Mouse (Mus musculus) MEL-GATA-1-ER (cell line): ENCODE measurements around the gene Lypd4.

ENCODE experiments used
- DNase-seq: peaks from one replicate; pipeline ENCODE4 v3.0.0-alpha.2; 2012; ENCODE audit warnings: low read depth; ENCODE audit errors: extremely low read depth

Lypd4 gene

DNA sequence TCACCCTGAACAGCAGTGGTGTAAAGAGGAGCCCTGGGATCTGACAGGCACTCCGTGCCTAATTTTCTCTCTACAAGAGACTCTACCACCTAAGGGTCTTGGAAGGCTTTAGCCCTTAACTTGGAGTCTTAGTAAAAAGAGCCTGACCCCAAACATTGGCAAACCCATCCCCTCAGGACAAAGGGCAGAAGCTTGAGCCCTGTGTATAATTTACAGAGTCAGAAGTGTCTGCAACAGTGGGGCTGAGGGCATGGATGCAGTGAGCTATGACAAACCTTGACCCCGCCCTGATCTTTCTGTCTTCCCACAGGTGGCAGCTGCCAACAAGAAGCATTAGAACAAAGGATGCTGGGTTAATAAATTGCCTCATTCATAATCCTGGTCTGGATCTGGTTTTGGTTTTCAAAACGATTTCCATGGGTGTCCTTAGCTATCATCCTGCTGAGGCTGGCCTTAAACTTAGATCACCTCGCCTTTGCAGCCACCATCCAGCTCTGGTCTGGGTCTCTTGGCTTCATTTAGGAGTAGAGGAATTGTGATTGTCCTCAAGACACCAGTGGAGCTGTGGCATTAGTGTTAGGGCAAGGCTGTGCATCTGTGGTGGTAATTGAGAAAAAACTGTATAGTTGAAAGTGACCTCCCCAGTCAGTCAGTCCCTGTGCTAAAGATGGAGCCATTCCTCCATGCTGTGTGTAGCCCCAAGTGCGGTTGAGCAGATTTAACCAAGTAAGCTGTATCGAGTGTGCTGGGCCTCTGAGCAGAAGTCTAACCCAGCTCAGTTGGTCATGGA, 19.9 kb upstream of the Lypd4 start:
- DNase-seq: no peak

DNA sequence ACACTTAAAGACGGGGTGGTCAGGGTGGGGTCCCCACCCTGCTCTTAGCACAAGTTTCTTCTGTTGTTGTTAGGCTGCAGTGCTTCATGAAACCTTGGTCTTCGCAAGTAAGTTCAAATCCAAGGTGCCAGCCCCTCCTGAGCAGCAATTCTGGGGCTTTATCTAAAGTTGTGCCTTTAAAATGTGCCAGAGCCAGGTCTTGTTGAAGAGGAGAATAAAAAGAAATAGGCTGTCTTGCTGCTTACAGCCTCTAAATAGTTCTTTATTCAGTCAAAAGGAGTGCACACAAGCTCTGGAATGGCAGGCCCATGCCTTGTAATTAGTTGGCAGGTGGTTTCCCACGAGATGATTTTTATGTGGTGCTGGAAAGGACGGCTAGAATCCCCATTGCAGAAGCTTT, 17.4 kb upstream of the Lypd4 start:
- no peak for DNase-seq

- no peak for DNase-seq
Observed at GRCm38 (mm10) chr7:24886308-24886633, 16.5 kb upstream of the Lypd4 start.

GRCm38 (mm10) chr7:24885468-24886307, 15.9 kb upstream of the Lypd4 start:
- no peak for DNase-seq

- DNase-seq: no peak
Observed at GRCm38 (mm10) chr7:24884693-24885291, 15.1 kb upstream of the Lypd4 start.

- peak; percentile 99 for DNase-seq
Observed at GRCm38 (mm10) chr7:24883896-24884692, 14.4 kb upstream of the Lypd4 start, which contains the start of gene Rps19. Gene Rps19 (plus strand): TSS chr7:24884371.

DNA sequence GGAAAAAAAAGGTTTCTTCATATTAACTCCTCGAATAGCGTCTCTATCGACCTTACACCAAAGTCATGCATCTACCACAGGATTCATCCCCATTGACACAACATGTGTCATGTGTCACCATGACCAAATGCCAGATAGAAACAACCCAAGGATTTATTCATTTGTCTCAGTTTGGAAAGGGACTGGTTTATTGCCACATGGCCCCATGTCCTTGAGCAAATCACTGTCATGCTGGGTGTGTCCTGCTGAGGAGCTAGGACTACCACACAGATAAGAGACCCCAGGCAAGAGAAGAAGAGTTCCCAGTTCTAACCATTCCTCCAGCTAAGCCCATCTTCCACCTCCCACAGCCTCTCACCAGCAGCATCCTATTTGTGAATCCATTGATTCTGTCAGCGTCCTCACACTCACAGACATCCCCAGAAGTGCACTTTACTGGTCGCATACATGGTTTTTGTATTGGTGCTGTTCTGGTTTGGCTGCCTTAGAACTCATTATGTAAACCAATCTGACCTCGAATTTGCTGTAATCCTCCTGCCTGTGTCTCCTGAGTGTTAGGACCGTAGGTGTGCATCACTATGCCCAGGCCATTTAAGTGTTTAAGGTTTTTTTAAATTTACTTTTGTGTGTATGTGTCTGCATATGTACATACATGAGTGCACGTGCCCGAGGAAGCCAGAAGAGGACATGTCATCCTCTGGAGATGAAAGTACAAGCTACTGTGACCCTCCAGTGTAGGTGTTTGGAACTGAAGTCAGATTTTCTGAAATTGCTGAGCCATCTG, 12.9 kb upstream of the Lypd4 start:
- no peak for DNase-seq

DNA sequence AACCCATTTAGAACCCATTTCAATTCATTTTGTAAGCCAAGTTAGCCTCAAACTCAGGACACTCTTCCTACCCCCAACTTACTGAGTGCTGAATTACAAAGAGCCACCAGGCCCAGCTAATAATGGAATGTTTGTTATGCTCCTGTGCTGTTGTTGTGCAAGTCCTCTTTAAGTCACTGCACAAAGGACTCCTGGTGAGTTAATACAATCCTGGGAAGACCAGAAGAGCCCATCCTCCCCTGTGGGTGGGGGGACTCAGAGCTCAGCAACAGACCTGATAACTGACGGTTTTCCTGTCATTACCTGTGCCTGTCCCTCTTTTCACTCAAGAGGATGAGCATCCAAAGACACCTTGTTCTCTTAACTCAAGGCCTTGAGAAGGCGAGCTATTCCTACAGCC, 9.9 kb upstream of the Lypd4 start:
- DNase-seq: no peak

DNA sequence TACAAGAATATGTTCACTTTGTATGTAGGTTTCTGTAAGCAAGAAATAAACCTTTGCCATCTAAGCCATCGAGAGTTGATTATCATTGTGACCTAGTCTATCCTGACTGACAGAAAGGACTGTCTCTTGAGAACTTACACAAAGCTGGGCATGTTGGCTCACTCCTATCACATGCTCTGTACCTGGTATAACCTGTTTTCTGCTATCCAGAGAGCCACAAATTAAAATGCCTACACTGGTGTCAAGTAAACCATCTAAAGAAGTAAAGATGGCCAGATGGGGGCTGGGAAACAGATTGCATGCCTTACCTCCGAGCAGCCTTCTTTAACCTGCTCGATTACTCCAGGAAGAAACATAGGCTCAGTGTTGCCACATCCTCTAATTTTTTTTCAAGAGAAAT, 7.8 kb upstream of the Lypd4 start:
- DNase-seq: no peak

DNA sequence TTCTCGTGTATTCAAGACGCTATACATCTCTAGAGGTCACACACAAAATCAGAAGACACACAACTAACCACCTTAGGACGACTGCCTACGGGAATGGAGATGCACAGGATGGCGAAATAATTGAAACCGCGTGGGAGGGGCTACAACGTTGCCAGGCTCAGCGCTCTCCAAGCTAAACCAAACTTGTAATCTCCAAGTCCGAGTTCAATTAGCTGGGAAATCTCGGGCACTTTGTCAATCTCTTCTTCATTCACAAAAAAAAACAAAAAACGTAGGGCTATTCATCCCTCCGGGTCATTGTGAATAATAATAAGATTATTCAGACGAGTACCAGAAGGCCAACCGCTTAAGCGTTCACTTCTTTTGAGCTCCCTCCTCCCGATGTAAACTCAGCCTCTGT, 661 bp downstream of the Lypd4 start:
- no peak for DNase-seq

- DNase-seq: no peak
Observed at GRCm38 (mm10) chr7:24864156-24864555, 5.6 kb downstream of the Lypd4 start.

GRCm38 (mm10) chr7:24862853-24863252, 6.9 kb downstream of the Lypd4 start:
- DNase-seq: no peak

GRCm38 (mm10) chr7:24861913-24862312, 7.8 kb downstream of the Lypd4 start, which contains the start of gene Gm9844:
Gene Gm9844 (plus strand): TSS chr7:24862213.
- DNase-seq: no peak

GRCm38 (mm10) chr7:24859234-24859633, 10.5 kb downstream of the Lypd4 start:
- DNase-seq: peak; percentile 36

DNA sequence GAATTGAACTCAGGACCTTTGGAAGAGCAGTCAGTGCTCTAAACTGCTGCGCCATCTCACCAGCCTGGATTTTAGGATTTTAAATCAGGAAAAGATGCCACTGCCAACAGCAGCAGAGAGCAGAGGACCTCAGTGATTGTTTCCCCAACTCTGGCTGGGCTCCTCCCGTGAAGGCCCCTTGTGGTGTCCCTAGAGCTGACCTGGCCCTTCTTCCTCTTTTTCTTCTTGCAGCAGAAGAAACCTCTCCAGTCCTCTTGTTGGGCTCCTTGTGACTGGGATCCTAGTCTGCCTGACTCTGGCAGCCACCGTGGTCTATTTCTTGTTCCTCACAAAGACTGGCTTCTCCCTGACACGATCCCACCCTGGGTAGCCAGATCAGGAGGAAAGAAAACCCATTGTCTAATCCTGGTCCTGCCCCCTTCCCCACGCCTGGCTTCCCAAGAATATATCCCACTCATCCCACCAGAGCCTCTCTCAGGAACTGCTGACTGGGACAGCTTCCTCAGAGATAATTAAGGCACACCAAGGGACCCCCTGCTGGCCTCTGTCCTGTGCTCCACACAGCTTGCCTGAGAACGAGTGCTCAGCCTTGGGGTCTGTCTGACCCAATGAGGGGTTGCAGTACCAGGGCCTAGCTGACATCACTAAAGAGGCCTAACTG, 13.2 kb downstream of the Lypd4 start:
- DNase-seq: peak; percentile 34

- DNase-seq: peak; percentile 58
Observed at GRCm38 (mm10) chr7:24853695-24854094, 16.0 kb downstream of the Lypd4 start.

GRCm38 (mm10) chr7:24853233-24853563, 16.5 kb downstream of the Lypd4 start:
- DNase-seq: no peak

GRCm38 (mm10) chr7:24852557-24853232, 17.0 kb downstream of the Lypd4 start:
- peak; percentile 99 for DNase-seq

- no peak for DNase-seq
Observed at GRCm38 (mm10) chr7:24851596-24852325, 18.0 kb downstream of the Lypd4 start.
